Mouse (Mus musculus): ENCODE results near the gene Avpi1.
A peak's percentile ranks its signal among the peaks of the same experiment; 100 is the strongest.

Gene Avpi1

GRCm38 (mm10) chr19:42144541-42145167, 15.8 kb upstream of the Avpi1 start:
- DNase-seq (ENCODE audit: low read depth in 2 of 2, low spot score in 2 of 2): peak; percentile 68 to 80

- DNase-seq (ENCODE audit: low read depth in 2 of 2, low spot score in 2 of 2): no peak
Measured at GRCm38 (mm10) chr19:42144067-42144466, 15.2 kb upstream of the Avpi1 start.

- no peak for DNase-seq (ENCODE audit: low read depth in 2 of 2, low spot score in 2 of 2)
Measured at GRCm38 (mm10) chr19:42142757-42143156, 13.9 kb upstream of the Avpi1 start.

GRCm38 (mm10) chr19:42141998-42142397, 13.1 kb upstream of the Avpi1 start:
- no peak for DNase-seq (ENCODE audit: low read depth in 2 of 2, low spot score in 2 of 2)

GRCm38 (mm10) chr19:42139724-42140517, 11.1 kb upstream of the Avpi1 start:
- DNase-seq (ENCODE audit: low read depth in 2 of 2, low spot score in 2 of 2): no peak

- no peak for DNase-seq (ENCODE audit: low read depth in 2 of 2, low spot score in 2 of 2)
Measured at GRCm38 (mm10) chr19:42138517-42139285, 9.8 kb upstream of the Avpi1 start.

GRCm38 (mm10) chr19:42137167-42137672, 8.4 kb upstream of the Avpi1 start:
- no peak for DNase-seq (ENCODE audit: low read depth in 2 of 2, low spot score in 2 of 2)

GRCm38 (mm10) chr19:42136126-42136525, 7.3 kb upstream of the Avpi1 start:
- DNase-seq (ENCODE audit: low read depth in 2 of 2, low spot score in 2 of 2): no peak

GRCm38 (mm10) chr19:42135070-42135469, 6.2 kb upstream of the Avpi1 start:
- DNase-seq (ENCODE audit: low read depth in 2 of 2, low spot score in 2 of 2): no peak

- no peak for DNase-seq (ENCODE audit: low read depth in 2 of 2, low spot score in 2 of 2)
Measured at GRCm38 (mm10) chr19:42131101-42131500, 2.2 kb upstream of the Avpi1 start.

- DNase-seq (ENCODE audit: low read depth in 2 of 2, low spot score in 2 of 2): no peak
Measured at GRCm38 (mm10) chr19:42130294-42130606, 1.4 kb upstream of the Avpi1 start.

GRCm38 (mm10) chr19:42129509-42130293, 842 bp upstream of the Avpi1 start:
- no peak for DNase-seq (ENCODE audit: low read depth in 2 of 2, low spot score in 2 of 2)

- DNase-seq (ENCODE audit: low read depth in 2 of 2, low spot score in 2 of 2): peak in 1 of 2 experiments; percentile 20
Measured at GRCm38 (mm10) chr19:42128052-42128740, 663 bp downstream of the Avpi1 start.

GRCm38 (mm10) chr19:42127024-42127423, 1.8 kb downstream of the Avpi1 start:
- DNase-seq (ENCODE audit: low read depth in 2 of 2, low spot score in 2 of 2): no peak

- no peak for DNase-seq (ENCODE audit: low read depth in 2 of 2, low spot score in 2 of 2)
Measured at GRCm38 (mm10) chr19:42126219-42126605, 2.6 kb downstream of the Avpi1 start.

- no peak for DNase-seq (ENCODE audit: low read depth in 2 of 2, low spot score in 2 of 2)
Measured at GRCm38 (mm10) chr19:42125501-42126218, 3.2 kb downstream of the Avpi1 start.

- no peak for DNase-seq (ENCODE audit: low read depth in 2 of 2, low spot score in 2 of 2)
Measured at GRCm38 (mm10) chr19:42124684-42125083, 4.2 kb downstream of the Avpi1 start.

- no peak for DNase-seq (ENCODE audit: low read depth in 2 of 2, low spot score in 2 of 2)
Measured at GRCm38 (mm10) chr19:42120451-42120850, 8.4 kb downstream of the Avpi1 start.

- no peak for DNase-seq (ENCODE audit: low read depth in 2 of 2, low spot score in 2 of 2)
Measured at GRCm38 (mm10) chr19:42118596-42118995, 10.3 kb downstream of the Avpi1 start.

- DNase-seq (ENCODE audit: low read depth in 2 of 2, low spot score in 2 of 2): no peak
Measured at GRCm38 (mm10) chr19:42118142-42118541, 10.7 kb downstream of the Avpi1 start.

All from CD8-positive naive resting alpha-beta T cell, adult 2 months (primary cell).